Comparison of ENCODE assay signal across 18 mouse cellular contexts in the genomic region with DNA sequence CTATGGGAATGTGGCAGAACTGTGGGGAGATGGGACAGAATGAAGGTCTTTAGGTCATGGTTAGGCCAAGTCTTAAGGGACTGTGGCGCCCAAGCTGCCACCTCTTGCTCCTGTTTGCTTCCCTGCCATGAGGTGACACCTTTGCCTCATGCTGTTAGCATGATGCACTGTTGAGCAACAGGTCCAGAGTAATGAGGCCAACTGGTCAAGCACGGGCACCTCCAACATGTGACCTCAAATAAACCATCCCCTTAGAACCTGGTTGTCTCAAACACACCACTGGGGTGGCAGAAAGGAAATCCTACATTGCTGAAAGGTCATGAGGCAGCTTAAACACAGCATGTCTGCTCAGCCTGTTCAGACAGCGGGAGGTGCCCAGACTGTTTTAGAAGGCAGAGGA. TPM values are rescaled to one million over a fixed set of nuclear protein-coding genes. Genes with fewer than 3 reads are reported as not detected.
"Had no signal": no experiment of that assay in that cellular context is flagged by ENCODE, and none has a peak within 500 bp of the region (broad histone marks: within the 10 kb centered on the region; RNA-seq: fewer than 3 reads in every experiment).

No protein-coding gene starts in this region.

- DNase-seq: lung, adult 18-20 months; lung, embryonic 14.5 days; lung, postnatal 4 days; midbrain, embryonic 14.5 days; retina, postnatal 1 day; right cerebral cortex, adult 18-20 months; thymus, adult 2 months; thymus, postnatal 25 days; thymus, postnatal 4 days had no signal

- H3K36me3 ChIP-seq: midbrain, embryonic 10.5 days; midbrain, embryonic 12.5 days; neural tube, embryonic 13.5 days; neural tube, embryonic 15.5 days; stomach, embryonic 15.5 days had no signal

- H3K4me2 ChIP-seq: lung, embryonic 14.5 days; midbrain, embryonic 12.5 days; neural tube, embryonic 13.5 days; neural tube, embryonic 15.5 days; stomach, embryonic 15.5 days had no signal

- H3K4me3 ChIP-seq: midbrain, embryonic 10.5 days; midbrain, embryonic 12.5 days; myocyte; neural tube, embryonic 13.5 days; neural tube, embryonic 15.5 days; stomach, embryonic 15.5 days had no signal

- H3K4me1 ChIP-seq: midbrain, embryonic 12.5 days; neural tube, embryonic 13.5 days; neural tube, embryonic 15.5 days; stomach, embryonic 15.5 days had no signal

- H3K9ac ChIP-seq: lung, embryonic 14.5 days; midbrain, embryonic 12.5 days; neural tube, embryonic 13.5 days; neural tube, embryonic 15.5 days; stomach, embryonic 15.5 days had no signal

- H3K27me3 ChIP-seq: midbrain, embryonic 12.5 days; neural tube, embryonic 13.5 days; neural tube, embryonic 15.5 days; stomach, embryonic 15.5 days had no signal

- H3K27ac ChIP-seq: midbrain, embryonic 10.5 days; midbrain, embryonic 12.5 days; neural tube, embryonic 13.5 days; neural tube, embryonic 15.5 days; stomach, embryonic 15.5 days; stomach, postnatal 0 days had no signal

- H3K9me3 ChIP-seq: midbrain, embryonic 10.5 days; midbrain, embryonic 12.5 days; neural tube, embryonic 13.5 days; neural tube, embryonic 15.5 days; stomach, embryonic 15.5 days had no signal

- ATAC-seq: midbrain, embryonic 16.5 days had no signal

RNA-seq across cellular contexts. Expression of gene Lrrc18, which starts 27.9 kb away (rescaled TPM):
- polyA plus RNA-seq: myocyte; spleen, adult 2 months had no signal
